Mouse (Mus musculus): ENCODE results near the gene Cenpi. TPM values are rescaled to one million over a fixed set of nuclear protein-coding genes. Genes with fewer than 3 reads are reported as not detected.
"Not testable (repeated sequence)": the region's sequence is repeated elsewhere in the genome, so short reads cannot be mapped to it uniquely, and the experiment has no call there.

The Cenpi gene
- polyA plus RNA-seq, 1 experiment, result 5.5 TPM

DNA sequence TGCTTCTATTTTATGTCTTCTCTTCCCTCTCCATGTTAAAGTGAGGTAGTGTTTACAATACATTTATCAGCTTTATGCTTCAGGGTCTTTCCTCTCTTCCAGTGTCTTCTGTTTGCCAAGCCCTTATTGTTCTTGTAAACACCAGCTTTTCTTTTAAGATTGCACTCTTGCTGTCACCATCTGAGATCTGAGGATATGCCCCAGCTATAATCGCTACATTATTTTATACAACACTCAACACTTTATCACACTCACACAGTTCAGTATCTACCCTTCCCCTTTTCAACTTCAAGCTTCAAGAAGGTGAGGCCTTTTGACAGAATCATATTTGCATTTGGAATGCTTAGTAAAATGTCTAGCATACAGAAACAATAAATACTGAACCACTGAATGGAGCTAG, 4.6 kb upstream of the Cenpi start:
- H3K27ac ChIP-seq (ENCODE audit: control insufficient read depth, insufficient read depth, low read length), result no peak overlapping the region
- H3K27me3 ChIP-seq (ENCODE audit: control insufficient read depth, insufficient read depth, low read length), result no peaks in the 10 kb centered on the region
- no peaks in the 10 kb centered on the region for H3K4me1 ChIP-seq (replicated peaks; ENCODE audit: control insufficient read depth, insufficient read depth, low read length)
- H3K36me3 ChIP-seq (ENCODE audit: control insufficient read depth, insufficient read depth, low read length), result no peaks in the 10 kb centered on the region
- no peak overlapping the region for H3K4me3 ChIP-seq (ENCODE audit: control insufficient read depth, insufficient read depth, low read length)
- no peak for TF ChIP-seq CTCF (IDR thresholded peaks at IDR 0.05; ENCODE audit: borderline replicate concordance, control insufficient read depth, extremely low read depth, insufficient read depth, low read length, poor library complexity)
- TF ChIP-seq POLR2A (IDR thresholded peaks at IDR 0.05; ENCODE audit: control insufficient read depth, extremely low read depth, insufficient read depth, low read length, poor library complexity), result no peak
- DNase-seq, result no peak
- 100% methylated on average over 1 of the region's 1 CpGs for WGBS

DNA sequence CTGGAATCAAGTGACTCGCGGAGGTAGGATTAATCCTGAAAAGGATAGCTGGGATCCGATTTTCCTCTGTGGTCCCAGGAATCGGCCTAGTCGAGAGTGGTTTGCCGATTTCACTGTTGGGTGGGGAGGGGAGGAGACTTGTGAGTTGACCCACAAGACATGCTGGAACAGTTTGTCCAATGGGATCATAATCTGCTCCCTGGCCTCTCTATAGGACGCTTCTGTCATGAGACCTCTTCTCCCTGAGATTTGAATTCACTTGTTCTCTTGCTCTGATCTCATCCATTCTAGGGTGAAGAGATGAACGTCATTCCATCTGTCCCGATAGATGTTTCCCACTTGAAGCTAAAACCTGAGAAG, 371 bp downstream of the Cenpi start:
- H3K27ac ChIP-seq (ENCODE audit: control insufficient read depth, insufficient read depth, low read length), result no peak overlapping the region
- no peak for TF ChIP-seq POLR2A (IDR thresholded peaks at IDR 0.05; ENCODE audit: control insufficient read depth, extremely low read depth, insufficient read depth, low read length, poor library complexity)
- TF ChIP-seq CTCF (IDR thresholded peaks at IDR 0.05; ENCODE audit: borderline replicate concordance, control insufficient read depth, extremely low read depth, insufficient read depth, low read length, poor library complexity), result no peak
- H3K4me1 ChIP-seq (replicated peaks; ENCODE audit: control insufficient read depth, insufficient read depth, low read length), result no peaks in the 10 kb centered on the region
- no peaks in the 10 kb centered on the region for H3K27me3 ChIP-seq (ENCODE audit: control insufficient read depth, insufficient read depth, low read length)
- H3K4me3 ChIP-seq (ENCODE audit: control insufficient read depth, insufficient read depth, low read length), result peak overlapping the region; percentile 56
- no peaks in the 10 kb centered on the region for H3K36me3 ChIP-seq (ENCODE audit: control insufficient read depth, insufficient read depth, low read length)
- no peak for DNase-seq
- WGBS, result under 1% methylated on average over 9 of the region's 9 CpGs

DNA sequence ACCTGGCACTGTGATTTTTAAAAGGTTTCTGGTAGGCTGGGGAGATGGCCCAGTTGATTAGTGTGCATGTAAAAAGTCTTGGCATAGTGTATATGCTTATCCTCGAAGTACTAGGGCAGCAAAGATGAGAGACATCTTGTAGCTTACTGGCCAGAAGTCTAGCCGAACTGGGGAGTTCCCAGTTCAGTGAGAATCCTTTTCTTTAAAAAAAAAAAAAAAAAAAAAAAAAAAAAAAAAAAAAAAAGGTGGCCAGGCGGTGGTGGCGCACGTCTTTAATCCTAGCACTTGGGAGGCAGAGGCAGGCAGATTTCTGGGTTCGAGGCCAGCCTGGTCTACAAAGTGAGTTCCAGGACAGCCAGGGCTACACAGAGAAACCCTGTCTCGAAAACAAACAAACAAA, 3.3 kb downstream of the Cenpi start:
- DNase-seq; H3K27ac ChIP-seq (ENCODE audit: control insufficient read depth, insufficient read depth, low read length); H3K4me1 ChIP-seq (replicated peaks; ENCODE audit: control insufficient read depth, insufficient read depth, low read length); H3K4me3 ChIP-seq (ENCODE audit: control insufficient read depth, insufficient read depth, low read length); H3K27me3 ChIP-seq (ENCODE audit: control insufficient read depth, insufficient read depth, low read length); H3K36me3 ChIP-seq (ENCODE audit: control insufficient read depth, insufficient read depth, low read length): not testable (repeated sequence)
- 93% methylated on average over 7 of the region's 7 CpGs for WGBS

DNA sequence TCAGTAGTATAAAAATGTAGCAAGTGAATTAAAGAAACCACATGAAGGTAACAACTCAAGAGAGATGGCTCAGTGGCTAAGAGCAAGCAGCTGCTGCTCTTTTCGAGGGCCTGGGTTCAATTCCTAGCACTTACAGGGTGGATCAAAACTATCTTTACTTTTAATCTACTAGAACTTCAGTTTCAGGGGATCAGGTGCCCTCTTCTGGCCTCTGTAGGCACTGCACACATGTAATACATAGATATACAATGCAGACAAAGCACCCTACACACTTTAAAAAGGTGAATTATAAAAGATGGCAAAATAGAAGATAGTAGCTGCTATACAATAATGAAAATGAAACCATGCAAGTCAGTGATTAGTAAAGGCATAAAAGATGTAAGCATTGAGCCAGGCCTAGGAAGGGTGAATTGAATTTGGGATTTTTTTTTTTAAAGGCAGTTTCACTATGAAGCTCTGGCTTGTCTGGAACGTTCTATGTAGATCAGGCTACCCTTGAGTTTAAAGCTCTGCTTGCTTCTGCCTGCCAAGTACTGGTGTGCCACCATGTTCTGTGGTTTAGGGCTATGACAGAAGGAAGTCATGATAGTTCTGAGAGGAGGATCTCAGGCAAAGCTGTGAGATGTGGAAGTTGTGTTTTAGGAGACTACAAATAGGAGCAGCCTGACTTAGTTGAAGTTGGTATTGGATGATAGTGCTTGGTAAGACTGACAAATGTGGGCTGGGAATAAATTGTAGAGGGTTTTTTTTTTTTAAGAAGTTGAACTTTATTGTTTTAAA, 11.5 kb downstream of the Cenpi start:
- TF ChIP-seq POLR2A (IDR thresholded peaks at IDR 0.05; ENCODE audit: control insufficient read depth, extremely low read depth, insufficient read depth, low read length, poor library complexity) (no peak), CTCF (IDR thresholded peaks at IDR 0.05; ENCODE audit: borderline replicate concordance, control insufficient read depth, extremely low read depth, insufficient read depth, low read length, poor library complexity) (no peak)
- Histone ChIP-seq H3K4me3 (ENCODE audit: control insufficient read depth, insufficient read depth, low read length) (no peak overlapping the region), H3K36me3 (ENCODE audit: control insufficient read depth, insufficient read depth, low read length) (no peaks in the 10 kb centered on the region), H3K27me3 (ENCODE audit: control insufficient read depth, insufficient read depth, low read length) (no peaks in the 10 kb centered on the region), H3K27ac (ENCODE audit: control insufficient read depth, insufficient read depth, low read length) (no peak overlapping the region), H3K4me1 (replicated peaks; ENCODE audit: control insufficient read depth, insufficient read depth, low read length) (no peaks in the 10 kb centered on the region)
- 40% methylated on average over 2 of the region's 2 CpGs for WGBS
- DNase-seq, result peak; percentile 45

DNA sequence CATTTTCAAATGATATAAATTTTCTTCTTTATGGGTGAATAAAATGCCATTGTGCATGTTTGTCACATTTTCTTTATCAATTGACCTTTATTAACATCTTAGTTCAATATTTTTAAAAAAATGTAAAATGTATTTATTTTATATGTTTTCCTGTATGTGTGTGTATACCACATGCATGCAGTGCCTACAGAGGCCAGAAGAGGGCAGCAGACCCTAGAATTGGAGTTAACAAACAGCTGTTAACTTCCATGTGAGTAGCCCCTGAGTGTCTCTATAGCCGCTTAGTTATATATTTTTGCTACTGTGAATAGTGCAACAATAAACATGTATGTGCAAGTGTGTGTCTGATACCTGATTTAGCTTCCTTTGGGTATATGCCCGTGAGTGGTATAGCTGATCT, 25.4 kb downstream of the Cenpi start:
- Histone ChIP-seq H3K4me3 (ENCODE audit: control insufficient read depth, insufficient read depth, low read length) (no peak overlapping the region), H3K27me3 (ENCODE audit: control insufficient read depth, insufficient read depth, low read length) (no peaks in the 10 kb centered on the region), H3K36me3 (ENCODE audit: control insufficient read depth, insufficient read depth, low read length) (peaks cover 5% of the 10 kb centered on the region; the same call in 1 of the 2 replicates), H3K27ac (ENCODE audit: control insufficient read depth, insufficient read depth, low read length) (no peak overlapping the region), H3K4me1 (replicated peaks; ENCODE audit: control insufficient read depth, insufficient read depth, low read length) (no peaks in the 10 kb centered on the region)
- TF ChIP-seq CTCF (IDR thresholded peaks at IDR 0.05; ENCODE audit: borderline replicate concordance, control insufficient read depth, extremely low read depth, insufficient read depth, low read length, poor library complexity) (no peak), POLR2A (IDR thresholded peaks at IDR 0.05; ENCODE audit: control insufficient read depth, extremely low read depth, insufficient read depth, low read length, poor library complexity) (no peak)
- 98% methylated on average over 2 of the region's 2 CpGs for WGBS
- peak; percentile 4 for DNase-seq

DNA sequence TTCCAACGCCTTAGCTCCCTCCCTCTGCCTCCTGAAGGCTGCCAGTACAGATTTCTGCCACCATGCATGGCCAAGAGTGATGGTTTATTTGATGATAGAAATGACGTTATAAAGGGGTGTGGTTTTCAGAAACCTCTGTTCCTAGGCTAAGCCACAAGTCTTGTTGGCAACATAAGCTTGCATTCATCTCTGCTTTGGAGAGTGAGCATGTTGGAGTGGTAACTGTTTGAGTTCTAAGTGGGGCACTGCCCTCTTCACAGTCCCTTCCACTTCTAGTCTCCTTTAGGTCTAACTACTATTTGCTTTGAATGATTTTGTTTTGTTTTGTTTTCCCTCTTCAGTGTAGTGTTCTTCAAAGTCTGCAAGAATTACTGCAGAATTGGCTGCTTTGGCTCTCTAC, 34.9 kb downstream of the Cenpi start:
- Histone ChIP-seq H3K27me3 (ENCODE audit: control insufficient read depth, insufficient read depth, low read length) (no peaks in the 10 kb centered on the region), H3K27ac (ENCODE audit: control insufficient read depth, insufficient read depth, low read length) (no peak overlapping the region), H3K36me3 (ENCODE audit: control insufficient read depth, insufficient read depth, low read length) (peaks cover 5% of the 10 kb centered on the region; the same call in 1 of the 2 replicates), H3K4me3 (ENCODE audit: control insufficient read depth, insufficient read depth, low read length) (no peak overlapping the region), H3K4me1 (replicated peaks; ENCODE audit: control insufficient read depth, insufficient read depth, low read length) (no peaks in the 10 kb centered on the region)
- 70% methylated on average over 2 of the region's 2 CpGs for WGBS
- no peak for DNase-seq
- TF ChIP-seq POLR2A (IDR thresholded peaks at IDR 0.05; ENCODE audit: control insufficient read depth, extremely low read depth, insufficient read depth, low read length, poor library complexity) (no peak), CTCF (IDR thresholded peaks at IDR 0.05; ENCODE audit: borderline replicate concordance, control insufficient read depth, extremely low read depth, insufficient read depth, low read length, poor library complexity) (no peak)

DNA sequence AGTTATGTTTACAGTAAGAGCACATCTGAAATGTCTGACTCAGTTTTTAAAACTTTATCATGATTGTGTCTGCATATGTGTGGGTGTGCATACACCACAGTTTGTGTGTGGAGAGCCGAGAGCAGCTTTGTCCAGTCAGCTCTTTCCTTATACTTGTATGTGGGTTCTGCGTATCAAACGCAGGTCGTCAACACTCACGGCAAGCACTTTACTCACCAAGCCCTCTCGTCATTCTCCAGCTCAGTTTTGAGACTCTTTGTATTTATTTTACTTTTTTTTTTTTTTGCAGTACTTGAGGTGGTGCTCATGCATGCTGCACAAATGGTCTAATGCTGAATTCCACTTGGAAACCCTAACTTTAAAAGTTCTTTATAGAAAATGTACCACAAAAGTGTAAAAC, 42.3 kb downstream of the Cenpi start:
- Histone ChIP-seq H3K27ac (ENCODE audit: control insufficient read depth, insufficient read depth, low read length) (no peak overlapping the region), H3K4me3 (ENCODE audit: control insufficient read depth, insufficient read depth, low read length) (no peak overlapping the region), H3K4me1 (replicated peaks; ENCODE audit: control insufficient read depth, insufficient read depth, low read length) (no peaks in the 10 kb centered on the region), H3K27me3 (ENCODE audit: control insufficient read depth, insufficient read depth, low read length) (no peaks in the 10 kb centered on the region), H3K36me3 (ENCODE audit: control insufficient read depth, insufficient read depth, low read length) (peaks cover 4% of the 10 kb centered on the region; the same call in 1 of the 2 replicates)
- TF ChIP-seq CTCF (IDR thresholded peaks at IDR 0.05; ENCODE audit: borderline replicate concordance, control insufficient read depth, extremely low read depth, insufficient read depth, low read length, poor library complexity), result no peak
- TF ChIP-seq POLR2A (IDR thresholded peaks at IDR 0.05; ENCODE audit: control insufficient read depth, extremely low read depth, insufficient read depth, low read length, poor library complexity), result no peak
- no peak for DNase-seq
- over 99% methylated on average over 6 of the region's 6 CpGs for WGBS
